Mouse (Mus musculus): ENCODE measurements around the gene Mvk.
A peak's percentile ranks its signal among the peaks of the same experiment; 100 is the strongest.

GRCm38 (mm10) chr5:114482587-114483011, 38.5 kb downstream of the Mvk start:
- TF ChIP-seq POLR2A (IDR thresholded peaks at IDR 0.05; ENCODE audit: control insufficient read depth in 1 of 2, insufficient read depth in 1 of 2, low read depth in 1 of 2, low read length in 2 of 2, poor library complexity in 1 of 2), result peak; percentile 26 to 37; a peak in 1 of 4 replicates
- TF ChIP-seq JUND (IDR thresholded peaks at IDR 0.05; ENCODE audit: low read depth, low read length), result no peak
- TF ChIP-seq E2F4 (IDR thresholded peaks at IDR 0.05; ENCODE audit: borderline replicate concordance, low read depth, low read length), result no peak
- no peak for TF ChIP-seq GABPA (IDR thresholded peaks at IDR 0.05; ENCODE audit: low read depth, low read length)
- no peak for TF ChIP-seq USF2 (IDR thresholded peaks at IDR 0.05; ENCODE audit: borderline replicate concordance in 1 of 2, insufficient read depth in 1 of 2, low read depth in 1 of 2, low read length in 2 of 2)
- no peak for TF ChIP-seq ELF1 (IDR thresholded peaks at IDR 0.05; ENCODE audit: low read depth, low read length)
- no peak for TF ChIP-seq CTCF (IDR thresholded peaks at IDR 0.05 in 2 of 3, conservative IDR thresholded peaks at IDR 0.05 in 1 of 3; ENCODE audit: control insufficient read depth in 1 of 3, insufficient read depth in 1 of 3, low read depth in 2 of 3, low read length in 3 of 3, poor library complexity in 1 of 3, severe bottlenecking in 1 of 3)
- TF ChIP-seq EP300 (IDR thresholded peaks at IDR 0.05; ENCODE audit: low read depth in 1 of 2, low read length in 2 of 2), result no peak; a peak in 1 of 4 replicates

Data from MEL (cell line).